Mouse (Mus musculus) midbrain, embryonic 12.5 days (tissue): ENCODE measurements around the gene Abca17. TPM values are rescaled to one million over a fixed set of nuclear protein-coding genes. Genes with fewer than 3 reads are reported as not detected.
A peak's percentile ranks its signal among the peaks of the same experiment; 100 is the strongest.

Experiments
- ATAC-seq: fragments of 200-750 bp; cut with Nextera tagmentation; 2 replicates; pipeline ENCODE4 v1.8.0; 2017; ENCODE audit warnings: low read depth, moderate TSS enrichment, moderate library complexity; ENCODE audit not compliant: low FRiP score
- H3K27ac ChIP-seq: fragments of 300-500 bp; sonication (generic); replicated peaks from 2 replicates; pipeline ENCODE4 v1.5.1; 2016; ENCODE audit warnings: mild to moderate bottlenecking
- H3K27me3 ChIP-seq: fragments of 300-500 bp; sonication (generic); 2 replicates; pipeline ENCODE4 v1.6.1; 2016; ENCODE audit warnings: mild to moderate bottlenecking
- H3K36me3 ChIP-seq: fragments of 300-500 bp; sonication (generic); 2 replicates; pipeline ENCODE4 v1.6.1; 2016
- H3K4me1 ChIP-seq: fragments of 300-500 bp; sonication (generic); 2 replicates; pipeline ENCODE4 v1.6.1; 2016
- H3K4me2 ChIP-seq: fragments of 300-500 bp; sonication (generic); replicated peaks from 2 replicates; pipeline ENCODE4 v1.6.1; 2016; ENCODE audit warnings: mild to moderate bottlenecking, moderate library complexity
- H3K4me3 ChIP-seq: fragments of 300-500 bp; sonication (generic); 2 replicates; pipeline ENCODE4 v1.5.1; 2016; ENCODE audit warnings: mild to moderate bottlenecking
- H3K9ac ChIP-seq: fragments of 300-500 bp; sonication (generic); replicated peaks from 2 replicates; pipeline ENCODE4 v1.6.1; 2016; ENCODE audit warnings: mild to moderate bottlenecking, moderate library complexity
- H3K9me3 ChIP-seq: fragments of 300-500 bp; sonication (generic); 2 replicates; pipeline ENCODE4 v1.6.1; 2016; ENCODE audit warnings: mild to moderate bottlenecking
- WGBS: fragments of 180-500 bp; shearing (Covaris S2); methylation state at CpG from one replicate; pipeline ENCODE4 v1.1.7; 2016; 5-methylcytosine and 5-hydroxymethylcytosine counted together
- polyA plus RNA-seq: library from polyadenylated mRNA; unstranded; fragments of >200 nt; fragmentation: Nextera tagmentation; extraction: Ambion mirVana; gene quantifications from 2 replicates; pipeline ENCODE4 v1.2.1, GENCODE M21; 2016

Gene Abca17
- polyA plus RNA-seq, 1 experiment from 2014 or later, result not detected

GRCm38 (mm10) chr17:24362527-24362926, 11.7 kb upstream of the Abca17 start:
- 79% methylated on average over 9 of the region's 9 CpGs for WGBS
- Histone ChIP-seq H3K9ac (no peak overlapping the region), H3K27me3 (no peaks in the 10 kb centered on the region), H3K36me3 (peaks cover 24% of the 10 kb centered on the region), H3K4me1 (peaks cover 4% of the 10 kb centered on the region; the same call in 1 of the 2 replicates), H3K9me3 (no peaks in the 10 kb centered on the region), H3K4me2 (no peak overlapping the region), H3K27ac (no peak overlapping the region), H3K4me3 (no peak overlapping the region)
- ATAC-seq, result no peak

- no peak overlapping the region for H3K9ac ChIP-seq
- no peak overlapping the region for H3K4me2 ChIP-seq
- no peak overlapping the region for H3K4me3 ChIP-seq
- no peaks in the 10 kb centered on the region for H3K27me3 ChIP-seq
- no peak overlapping the region for H3K27ac ChIP-seq
- no peaks in the 10 kb centered on the region for H3K9me3 ChIP-seq
- WGBS, result 91% methylated on average over 5 of the region's 5 CpGs
- peaks cover 4% of the 10 kb centered on the region; the same call in 1 of the 2 replicates for H3K4me1 ChIP-seq
- peaks cover 13% of the 10 kb centered on the region; the same call in 1 of the 2 replicates for H3K36me3 ChIP-seq
- ATAC-seq, result no peak
Measured at GRCm38 (mm10) chr17:24361291-24361690, 10.4 kb upstream of the Abca17 start.

GRCm38 (mm10) chr17:24360841-24361240, 10.0 kb upstream of the Abca17 start:
- Histone ChIP-seq H3K36me3 (peaks cover 9% of the 10 kb centered on the region; the same call in 1 of the 2 replicates), H3K4me1 (peaks cover 4% of the 10 kb centered on the region; the same call in 1 of the 2 replicates), H3K9ac (no peak overlapping the region), H3K4me3 (no peak overlapping the region), H3K9me3 (no peaks in the 10 kb centered on the region), H3K4me2 (no peak overlapping the region), H3K27ac (no peak overlapping the region), H3K27me3 (no peaks in the 10 kb centered on the region)
- ATAC-seq, result no peak
- WGBS, result 82% methylated on average over 8 of the region's 8 CpGs

GRCm38 (mm10) chr17:24359903-24360302, 9.0 kb upstream of the Abca17 start:
- H3K36me3 ChIP-seq, result 0 out of 2 replicates have a peak, but pooled peaks cover 7% of the 10 kb centered on the region
- H3K4me2 ChIP-seq, result no peak overlapping the region
- H3K9me3 ChIP-seq, result no peaks in the 10 kb centered on the region
- H3K27me3 ChIP-seq, result no peaks in the 10 kb centered on the region
- H3K27ac ChIP-seq, result no peak overlapping the region
- H3K9ac ChIP-seq, result no peak overlapping the region
- ATAC-seq, result no peak
- WGBS, result 72% methylated on average over 2 of the region's 2 CpGs
- peaks cover 4% of the 10 kb centered on the region; the same call in 1 of the 2 replicates for H3K4me1 ChIP-seq
- H3K4me3 ChIP-seq, result no peak overlapping the region

GRCm38 (mm10) chr17:24359006-24359405, 8.1 kb upstream of the Abca17 start:
- H3K9ac ChIP-seq, result no peak overlapping the region
- no peak overlapping the region for H3K27ac ChIP-seq
- WGBS, result 87% methylated on average over 8 of the region's 8 CpGs
- 0 out of 2 replicates have a peak, but pooled peaks cover 4% of the 10 kb centered on the region for H3K36me3 ChIP-seq
- H3K4me2 ChIP-seq, result no peak overlapping the region
- H3K4me1 ChIP-seq, result peaks cover 7% of the 10 kb centered on the region; the same call in 1 of the 2 replicates
- H3K9me3 ChIP-seq, result no peaks in the 10 kb centered on the region
- no peak for ATAC-seq
- no peaks in the 10 kb centered on the region for H3K27me3 ChIP-seq
- H3K4me3 ChIP-seq, result no peak overlapping the region

- WGBS, result 90% methylated on average over 8 of the region's 8 CpGs
Measured at GRCm38 (mm10) chr17:24355284-24355683, 4.4 kb upstream of the Abca17 start.

GRCm38 (mm10) chr17:24353960-24354359, 3.1 kb upstream of the Abca17 start:
- no peak overlapping the region for H3K4me3 ChIP-seq
- WGBS, result 85% methylated on average over 3 of the region's 3 CpGs
- ATAC-seq, result no peak

More at GRCm38 (mm10) chr17:24355284-24355683, 4.4 kb upstream of the Abca17 start:
- Histone ChIP-seq H3K4me2 (no peak overlapping the region), H3K27ac (no peak overlapping the region), H3K4me3 (no peak overlapping the region), H3K9me3 (no peaks in the 10 kb centered on the region), H3K4me1 (peaks cover 25% of the 10 kb centered on the region), H3K27me3 (peaks cover 17% of the 10 kb centered on the region), H3K36me3 (0 out of 2 replicates have a peak, but pooled peaks cover 4% of the 10 kb centered on the region), H3K9ac (no peak overlapping the region)
- no peak for ATAC-seq

GRCm38 (mm10) chr17:24352370-24353194, 1.7 kb upstream of the Abca17 start:
- 2% methylated on average over 36 of the region's 36 CpGs for WGBS
- no peaks in the 10 kb centered on the region for H3K9me3 ChIP-seq

More at GRCm38 (mm10) chr17:24353960-24354359, 3.1 kb upstream of the Abca17 start:
- H3K4me2 ChIP-seq, result no peak overlapping the region
- no peak overlapping the region for H3K27ac ChIP-seq
- peaks cover 24% of the 10 kb centered on the region for H3K4me1 ChIP-seq
- H3K9ac ChIP-seq, result no peak overlapping the region
- H3K9me3 ChIP-seq, result no peaks in the 10 kb centered on the region
- H3K27me3 ChIP-seq, result peaks cover 25% of the 10 kb centered on the region
- H3K36me3 ChIP-seq, result 0 out of 2 replicates have a peak, but pooled peaks cover 4% of the 10 kb centered on the region

GRCm38 (mm10) chr17:24351760-24352357, 991 bp upstream of the Abca17 start, which contains the start of gene Abca3:
TSS of gene Abca3 (plus strand) at chr17:24351950.
- Histone ChIP-seq H3K27me3 (peaks cover 29% of the 10 kb centered on the region), H3K4me3 (peak within 1 kb of the TSS; percentile 78), H3K36me3 (no peaks in the 10 kb centered on the region), H3K4me2 (peak within 1 kb of the TSS; percentile 91), H3K9ac (peak within 1 kb of the TSS; percentile 84), H3K27ac (peak within 1 kb of the TSS; percentile 73), H3K9me3 (no peaks in the 10 kb centered on the region), H3K4me1 (peaks cover 24% of the 10 kb centered on the region)
- peak; percentile 96 for ATAC-seq
- WGBS, result under 1% methylated on average over 52 of the region's 55 CpGs

More at GRCm38 (mm10) chr17:24352370-24353194, 1.7 kb upstream of the Abca17 start:
- Histone ChIP-seq H3K36me3 (no peaks in the 10 kb centered on the region), H3K4me1 (peaks cover 24% of the 10 kb centered on the region), H3K9ac (peak overlapping the region; percentile 84), H3K4me3 (peak overlapping the region; percentile 78), H3K4me2 (peak overlapping the region; percentile 91), H3K27ac (peak overlapping the region; percentile 73), H3K27me3 (peaks cover 29% of the 10 kb centered on the region)
- no peak for ATAC-seq

- no peak overlapping the region for H3K4me3 ChIP-seq
- ATAC-seq, result no peak
- peaks cover 29% of the 10 kb centered on the region for H3K27me3 ChIP-seq
- peaks cover 23% of the 10 kb centered on the region for H3K4me1 ChIP-seq
- H3K9me3 ChIP-seq, result no peaks in the 10 kb centered on the region
- no peak overlapping the region for H3K9ac ChIP-seq
- WGBS, result 73% methylated on average over 2 of the region's 2 CpGs
- H3K4me2 ChIP-seq, result no peak overlapping the region
- no peak overlapping the region for H3K27ac ChIP-seq
- H3K36me3 ChIP-seq, result no peaks in the 10 kb centered on the region
Measured at GRCm38 (mm10) chr17:24349176-24349575, 1.7 kb downstream of the Abca17 start.

GRCm38 (mm10) chr17:24346831-24347230, 4.0 kb downstream of the Abca17 start:
- WGBS, result 54% methylated on average over 7 of the region's 7 CpGs
- Histone ChIP-seq H3K9ac (no peak overlapping the region), H3K36me3 (no peaks in the 10 kb centered on the region), H3K4me2 (no peak overlapping the region), H3K9me3 (no peaks in the 10 kb centered on the region), H3K4me1 (peaks cover 6% of the 10 kb centered on the region), H3K4me3 (no peak overlapping the region), H3K27ac (no peak overlapping the region), H3K27me3 (peaks cover 24% of the 10 kb centered on the region)
- no peak for ATAC-seq

GRCm38 (mm10) chr17:24344672-24345071, 6.2 kb downstream of the Abca17 start:
- Histone ChIP-seq H3K27ac (no peak overlapping the region), H3K4me1 (no peaks in the 10 kb centered on the region), H3K27me3 (peaks cover 8% of the 10 kb centered on the region; the same call in 1 of the 2 replicates), H3K9ac (no peak overlapping the region), H3K9me3 (no peaks in the 10 kb centered on the region), H3K4me2 (no peak overlapping the region), H3K36me3 (no peaks in the 10 kb centered on the region), H3K4me3 (no peak overlapping the region)
- WGBS, result 88% methylated on average over 8 of the region's 8 CpGs
- ATAC-seq, result no peak
